Comparison of ENCODE assay signal across 10 mouse cellular contexts in the genomic region with DNA sequence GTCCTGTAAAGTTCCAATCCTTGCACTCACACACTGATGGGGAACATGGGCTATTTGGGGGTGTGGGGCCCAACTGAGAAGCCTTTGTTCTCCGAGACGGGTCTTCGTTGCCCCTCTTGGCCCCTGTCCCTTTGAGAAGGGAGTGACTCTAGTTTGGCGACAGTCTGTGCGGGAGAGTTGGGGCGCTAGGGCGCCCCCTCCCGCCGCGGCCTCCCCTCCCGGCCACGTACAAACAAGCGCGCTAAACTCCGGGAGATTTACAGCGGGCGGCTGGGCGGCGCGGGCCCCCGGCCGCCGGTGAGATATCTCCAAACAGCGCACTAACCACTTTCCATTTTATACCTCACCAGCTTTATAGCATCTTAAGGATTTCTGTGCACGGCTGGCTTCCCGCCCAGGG.
A peak's percentile ranks its signal among the peaks of the same experiment; 100 is the strongest.
DNase-seq lines count a peak whose midpoint lies in the region; ATAC-seq and TF ChIP-seq lines count a peak whose summit lies in the region.
"Had no signal": no experiment of that assay in that cellular context is flagged by ENCODE, and none has a peak within 500 bp of the region (broad histone marks: within the 10 kb centered on the region; RNA-seq: fewer than 3 reads in every experiment).

No protein-coding gene starts in this region.

- peak; percentile 27 for DNase-seq in kidney, postnatal 10 days
- no peak for DNase-seq in kidney, adult 2 months
- no peak for DNase-seq in urinary bladder, postnatal 4 days (ENCODE audit: low spot score in 2 of 2)
- no peak for DNase-seq in spleen, postnatal 36 days (ENCODE audit: low spot score in 2 of 2)
- no peak for DNase-seq in gastrocnemius, postnatal 14 days
- DNase-seq: gastrocnemius, postnatal 25 days had no signal

- H3K4me2 ChIP-seq in embryonic facial prominence, embryonic 15.5 days (replicated peaks): peak overlapping the region; percentile 45
- H3K4me2 ChIP-seq in intestine, postnatal 0 days (replicated peaks; ENCODE audit: low read depth): peak overlapping the region; percentile 46
- H3K4me2 ChIP-seq in neural tube, embryonic 14.5 days (ENCODE audit: low read depth, low read length): peak overlapping the region; percentile 52

- intact Hi-C loops in gastrocnemius, postnatal 14 days (cut with DNase I; ENCODE audit: low total_unique reads): no loop called here

- H3K9ac ChIP-seq in embryonic facial prominence, embryonic 15.5 days: no peak overlapping the region
- no peak overlapping the region for H3K9ac ChIP-seq in intestine, postnatal 0 days (ENCODE audit: low read depth, low read length)
- peak overlapping the region; percentile 22; the same call in 1 of the 2 replicates for H3K9ac ChIP-seq in neural tube, embryonic 14.5 days (replicated peaks; ENCODE audit: low read depth, low read length)

- no peak overlapping the region for H3K27ac ChIP-seq in kidney, adult 2 months (ENCODE audit: insufficient read depth, low read depth, low read length)
- H3K27ac ChIP-seq in embryonic facial prominence, embryonic 15.5 days (replicated peaks): no peak overlapping the region
- no peak overlapping the region for H3K27ac ChIP-seq in intestine, postnatal 0 days (ENCODE audit: low read depth, low read length)
- H3K27ac ChIP-seq in neural tube, embryonic 14.5 days (ENCODE audit: low read depth, low read length): peak overlapping the region; percentile 75

- TF ChIP-seq CTCF in kidney, adult 2 months (conservative IDR thresholded peaks at IDR 0.05; ENCODE audit: insufficient read depth, insufficient read length, low read depth, low read length): no peak
- TF ChIP-seq CTCF in intestine, postnatal 0 days (IDR thresholded peaks at IDR 0.05; ENCODE audit: low read depth): peak; percentile 27; the same call in 1 of the 2 replicates

- WGBS in kidney, adult 2 months: 3% methylated on average over 26 of the region's 26 CpGs
- WGBS in embryonic facial prominence, embryonic 15.5 days: 0% methylated on average over 26 of the region's 26 CpGs
- under 1% methylated on average over 26 of the region's 26 CpGs for WGBS in intestine, postnatal 0 days
- WGBS in neural tube, embryonic 14.5 days: under 1% methylated on average over 26 of the region's 26 CpGs

- no peak for ATAC-seq in embryonic facial prominence, embryonic 15.5 days (ENCODE audit: insufficient number of reproducible peaks, low FRiP score, low TSS enrichment, low read depth)
- ATAC-seq in intestine, postnatal 0 days: no peak
- ATAC-seq in neural tube, embryonic 14.5 days (ENCODE audit: low read depth): peak; percentile 33; the same call in 1 of the 2 replicates

- no peaks in the 10 kb centered on the region for H3K36me3 ChIP-seq in kidney, adult 2 months (ENCODE audit: control insufficient read depth, insufficient read depth, low read length)
- H3K36me3 ChIP-seq in embryonic facial prominence, embryonic 15.5 days: no peaks in the 10 kb centered on the region
- H3K36me3 ChIP-seq in intestine, postnatal 0 days (ENCODE audit: control insufficient read depth, insufficient read depth): no peaks in the 10 kb centered on the region
- H3K36me3 ChIP-seq in neural tube, embryonic 14.5 days (ENCODE audit: control insufficient read depth, insufficient read depth, low read length): no peaks in the 10 kb centered on the region

- H3K27me3 ChIP-seq in kidney, adult 2 months (replicated peaks; ENCODE audit: control insufficient read depth, insufficient read depth, low read length): peaks cover 2% of the 10 kb centered on the region
- H3K27me3 ChIP-seq in embryonic facial prominence, embryonic 15.5 days: peaks cover 61% of the 10 kb centered on the region
- peaks cover 39% of the 10 kb centered on the region for H3K27me3 ChIP-seq in intestine, postnatal 0 days (replicated peaks; ENCODE audit: control insufficient read depth, insufficient read depth, low read length)
- no peaks in the 10 kb centered on the region for H3K27me3 ChIP-seq in neural tube, embryonic 14.5 days (ENCODE audit: control insufficient read depth, insufficient read depth, low read length)

- no peak for TF ChIP-seq POLR2A in kidney, adult 2 months (IDR thresholded peaks at IDR 0.05; ENCODE audit: low read depth, low read length)

- no peaks in the 10 kb centered on the region for H3K9me3 ChIP-seq in embryonic facial prominence, embryonic 15.5 days (replicated peaks)
- no peaks in the 10 kb centered on the region for H3K9me3 ChIP-seq in intestine, postnatal 0 days (ENCODE audit: control insufficient read depth)
- H3K9me3 ChIP-seq in neural tube, embryonic 14.5 days (ENCODE audit: control insufficient read depth, low read length): no peaks in the 10 kb centered on the region
- H3K9me3 ChIP-seq: megakaryocyte, embryonic 14.5 days had no signal

- H3K4me3 ChIP-seq in kidney, adult 2 months (ENCODE audit: insufficient read depth, low read depth, low read length): no peak overlapping the region
- peak overlapping the region; percentile 28 for H3K4me3 ChIP-seq in embryonic facial prominence, embryonic 15.5 days (replicated peaks)
- no peak overlapping the region; the same call in 1 of the 2 replicates for H3K4me3 ChIP-seq in intestine, postnatal 0 days (ENCODE audit: low read depth, low read length)
- H3K4me3 ChIP-seq in neural tube, embryonic 14.5 days (ENCODE audit: low read depth, low read length): peak overlapping the region; percentile 17; the same call in 1 of the 2 replicates
- H3K4me3 ChIP-seq: megakaryocyte, embryonic 14.5 days had no signal

- no peaks in the 10 kb centered on the region for H3K4me1 ChIP-seq in kidney, adult 2 months (ENCODE audit: control insufficient read depth, insufficient read depth, low read length)
- peaks cover 7% of the 10 kb centered on the region; the same call in 1 of the 2 replicates for H3K4me1 ChIP-seq in embryonic facial prominence, embryonic 15.5 days
- H3K4me1 ChIP-seq in intestine, postnatal 0 days (replicated peaks; ENCODE audit: control insufficient read depth, insufficient read depth, low read length): no peaks in the 10 kb centered on the region
- H3K4me1 ChIP-seq in neural tube, embryonic 14.5 days (ENCODE audit: control insufficient read depth, insufficient read depth, low read length): peaks cover 14% of the 10 kb centered on the region; the same call in 1 of the 2 replicates
- H3K4me1 ChIP-seq: megakaryocyte, embryonic 14.5 days had no signal

Comparison
In these comparisons a context has a peak if more than half of its experiments do, and no peak if none do; other contexts are left out.
1. H3K4me3 ChIP-seq: peak in embryonic facial prominence, embryonic 15.5 days (single experiment) and neural tube, embryonic 14.5 days (single experiment); none in kidney, adult 2 months (single experiment) and intestine, postnatal 0 days (single experiment).
2. Peak in every context shown above with its lines, with median percentiles within 50 percentile points of each other: H3K4me2 ChIP-seq.